Comparison of ENCODE assay signal across 8 mouse cellular contexts in the genomic region with DNA sequence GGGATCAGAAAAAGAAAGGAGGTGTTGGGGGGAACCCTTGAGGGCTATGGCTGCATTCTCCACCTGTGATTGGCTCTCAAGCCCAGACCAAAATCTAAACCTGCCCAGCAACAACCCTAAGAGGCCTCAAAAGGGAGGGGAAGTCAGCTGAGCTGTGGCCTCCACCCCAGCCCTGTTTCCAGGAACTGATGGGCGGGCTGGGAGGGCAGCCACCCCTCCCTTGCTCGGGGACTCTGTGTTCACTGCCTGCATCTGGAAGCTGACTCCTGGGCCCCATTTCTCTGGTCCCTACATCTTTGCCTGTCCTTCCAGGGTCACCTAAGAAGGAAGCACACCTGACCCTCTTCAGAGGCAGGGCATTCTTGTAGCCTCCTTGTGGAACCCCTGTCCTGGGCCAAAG. TPM values are rescaled to one million over a fixed set of nuclear protein-coding genes. Genes with fewer than 3 reads are reported as not detected.
DNase-seq lines count a peak whose midpoint lies in the region; ATAC-seq lines count a peak whose summit lies in the region.

No protein-coding gene starts in this region.

- peaks cover 8% of the 10 kb centered on the region; the same call in 1 of the 2 replicates for H3K36me3 ChIP-seq in embryonic facial prominence, embryonic 14.5 days (ENCODE audit: control insufficient read depth, insufficient read depth, low read length)
- peaks cover 3% of the 10 kb centered on the region for H3K36me3 ChIP-seq in limb, embryonic 11.5 days (ENCODE audit: control insufficient read depth, insufficient read depth, low read length)

- peak; percentile 90 for DNase-seq in 416B (ENCODE audit: low read depth)
- DNase-seq in Muller cell, postnatal 12 days (ENCODE audit: inconsistent ontology term): peak; percentile 80
- peak; percentile 90 for DNase-seq in embryonic facial prominence, embryonic 14.5 days (ENCODE audit: low spot score)
- DNase-seq in heart, postnatal 25 days (ENCODE audit: low spot score): peak; percentile 82
- peak; percentile 76 for DNase-seq in limb, embryonic 11.5 days (ENCODE audit: low spot score)
- DNase-seq in natural killer cell, adult 2 months (ENCODE audit: low spot score in 2 of 2): peak; percentile 83 to 85
- DNase-seq in left cerebral cortex, adult 11 months (ENCODE audit: low spot score): no peak
- DNase-seq in cerebellum, adult 11-12 months: no peak

- H3K4me1 ChIP-seq in embryonic facial prominence, embryonic 14.5 days (ENCODE audit: control insufficient read depth, insufficient read depth, low read length): peaks cover 31% of the 10 kb centered on the region
- peaks cover 43% of the 10 kb centered on the region for H3K4me1 ChIP-seq in limb, embryonic 11.5 days (ENCODE audit: control insufficient read depth, insufficient read depth, low read length)

- H3K9me3 ChIP-seq in embryonic facial prominence, embryonic 14.5 days (ENCODE audit: control insufficient read depth, low read length): no peaks in the 10 kb centered on the region
- no peaks in the 10 kb centered on the region for H3K9me3 ChIP-seq in limb, embryonic 11.5 days (ENCODE audit: control insufficient read depth, low read length)

- H3K4me2 ChIP-seq in embryonic facial prominence, embryonic 14.5 days (ENCODE audit: low read depth, low read length): peak overlapping the region; percentile 37
- H3K4me2 ChIP-seq in limb, embryonic 11.5 days (ENCODE audit: low read depth, severe bottlenecking): peak overlapping the region; percentile 37

- H3K4me3 ChIP-seq in embryonic facial prominence, embryonic 14.5 days (ENCODE audit: low read depth, low read length): no peak overlapping the region
- H3K4me3 ChIP-seq in limb, embryonic 11.5 days (ENCODE audit: low read depth, low read length): no peak overlapping the region; the same call in 1 of the 2 replicates

- no peaks in the 10 kb centered on the region for H3K27me3 ChIP-seq in embryonic facial prominence, embryonic 14.5 days (replicated peaks; ENCODE audit: control insufficient read depth, insufficient read depth, low read length)
- H3K27me3 ChIP-seq in limb, embryonic 11.5 days (ENCODE audit: control insufficient read depth, insufficient read depth, low read length): no peaks in the 10 kb centered on the region

- peak overlapping the region; percentile 94 for H3K27ac ChIP-seq in embryonic facial prominence, embryonic 14.5 days (replicated peaks; ENCODE audit: low read depth, low read length)
- H3K27ac ChIP-seq in limb, embryonic 11.5 days (replicated peaks; ENCODE audit: low read depth, low read length): peak overlapping the region; percentile 95

- intact Hi-C loops in heart, postnatal 25 days (cut with DNase I): no loop called here

- 7% methylated on average over 2 of the region's 2 CpGs for WGBS in embryonic facial prominence, embryonic 14.5 days
- WGBS in limb, embryonic 11.5 days: 0% methylated on average over 2 of the region's 2 CpGs

- peak overlapping the region; percentile 40; the same call in 1 of the 2 replicates for H3K9ac ChIP-seq in embryonic facial prominence, embryonic 14.5 days (ENCODE audit: low read depth, low read length)
- peak overlapping the region; percentile 28; the same call in 1 of the 2 replicates for H3K9ac ChIP-seq in limb, embryonic 11.5 days (ENCODE audit: low read length)

- ATAC-seq in embryonic facial prominence, embryonic 14.5 days (ENCODE audit: low read depth): peak; percentile 71
- peak; percentile 72 for ATAC-seq in limb, embryonic 11.5 days (ENCODE audit: insufficient number of reproducible peaks, low FRiP score, low TSS enrichment, low read depth)

RNA-seq across cellular contexts. Expression of a gene that starts 13.5 kb away (rescaled TPM):
- 2.8 and 3.8 TPM in 2 replicates for polyA plus RNA-seq in embryonic facial prominence, embryonic 14.5 days (2014; fragmentation: Nextera tagmentation; extraction: Ambion mirVana)
- total RNA-seq in heart, postnatal 25 days (2021): 10 to 100 TPM; 52.6 to 64.6 TPM
- 0.29 and 0.71 TPM in 2 replicates for polyA plus RNA-seq in limb, embryonic 11.5 days (2014; fragmentation: Nextera tagmentation; extraction: Ambion mirVana)

RNA-seq across cellular contexts. Expression of a gene that starts 15.6 kb away (rescaled TPM):
- 62.0 and 65.8 TPM in 2 replicates for polyA plus RNA-seq in embryonic facial prominence, embryonic 14.5 days (2014; fragmentation: Nextera tagmentation; extraction: Ambion mirVana)
- total RNA-seq in heart, postnatal 25 days (2021): 100 to 1,000 TPM; 128 to 152 TPM
- 63.2 and 67.9 TPM in 2 replicates for polyA plus RNA-seq in limb, embryonic 11.5 days (2014; fragmentation: Nextera tagmentation; extraction: Ambion mirVana)

RNA-seq across cellular contexts. Expression of a gene that starts 49.4 kb away (rescaled TPM):
- 59.8 and 66.9 TPM in 2 replicates for polyA plus RNA-seq in embryonic facial prominence, embryonic 14.5 days (2014; fragmentation: Nextera tagmentation; extraction: Ambion mirVana)
- 10 to 100 TPM; 67.4 to 72.2 TPM for total RNA-seq in heart, postnatal 25 days (2021)
- polyA plus RNA-seq in limb, embryonic 11.5 days (2014; fragmentation: Nextera tagmentation; extraction: Ambion mirVana): 78.7 and 81.8 TPM in 2 replicates

Comparison
In these comparisons a context has a peak if more than half of its experiments do, and no peak if none do; other contexts are left out.
1. DNase-seq: peak in 416B (single experiment), Muller cell, postnatal 12 days (single experiment), embryonic facial prominence, embryonic 14.5 days (single experiment), heart, postnatal 25 days (single experiment), limb, embryonic 11.5 days (single experiment) and natural killer cell, adult 2 months (2 of 2); none in left cerebral cortex, adult 11 months (single experiment) and cerebellum, adult 11-12 months (single experiment).